Mouse (Mus musculus): ENCODE measurements around the gene Nrg4. TPM values are rescaled to one million over a fixed set of nuclear protein-coding genes. Genes with fewer than 3 reads are reported as not detected.

Nrg4 gene
- polyA plus RNA-seq, 1 experiment from 2014 or later, result 2.0 TPM

- Histone ChIP-seq H3K27me3 (replicated peaks) (no peaks in the 10 kb centered on the region), H3K4me3 (peak within 1 kb of the TSS; percentile 80), H3K4me2 (peak within 1 kb of the TSS; percentile 88), H3K27ac (ENCODE audit: poor library complexity, severe bottlenecking) (peak within 1 kb of the TSS; percentile 88), H3K4me1 (replicated peaks) (peaks cover 30% of the 10 kb centered on the region), H3K9me3 (replicated peaks) (no peaks in the 10 kb centered on the region), H3K9ac (peak within 1 kb of the TSS; percentile 92), H3K36me3 (peaks cover 18% of the 10 kb centered on the region)
- ATAC-seq (ENCODE audit: insufficient number of reproducible peaks, low FRiP score), result peak; percentile 95
- under 1% methylated on average over 65 of the region's 65 CpGs for WGBS
Measured at GRCm38 (mm10) chr9:55208790-55209481, 117.7 kb downstream of the Nrg4 start, which contains the start of gene Fbxo22. Fbxo22 (plus strand) TSS chr9:55208925.

- peak overlapping the region; percentile 92 for H3K9ac ChIP-seq
- no peaks in the 10 kb centered on the region for H3K9me3 ChIP-seq (replicated peaks)
- peak overlapping the region; percentile 88 for H3K27ac ChIP-seq (ENCODE audit: poor library complexity, severe bottlenecking)
- peaks cover 27% of the 10 kb centered on the region for H3K4me1 ChIP-seq (replicated peaks)
- peak overlapping the region; percentile 88 for H3K4me2 ChIP-seq
- ATAC-seq (ENCODE audit: insufficient number of reproducible peaks, low FRiP score), result no peak
- WGBS, result 0% methylated on average over 2 of the region's 2 CpGs
- no peaks in the 10 kb centered on the region for H3K27me3 ChIP-seq (replicated peaks)
- peaks cover 13% of the 10 kb centered on the region for H3K36me3 ChIP-seq
- H3K4me3 ChIP-seq, result peak overlapping the region; percentile 80
Measured at GRCm38 (mm10) chr9:55208458-55208789, 118.2 kb downstream of the Nrg4 start.

GRCm38 (mm10) chr9:55199348-55199747, 127.3 kb downstream of the Nrg4 start:
- H3K9ac ChIP-seq, result no peak overlapping the region
- 37% methylated on average over 2 of the region's 2 CpGs for WGBS
- 0 out of 2 replicates have a peak, but pooled peaks have one; percentile 29 for ATAC-seq (ENCODE audit: insufficient number of reproducible peaks, low FRiP score)

GRCm38 (mm10) chr9:55198260-55198659, 128.4 kb downstream of the Nrg4 start:
- no peaks in the 10 kb centered on the region for H3K9me3 ChIP-seq (replicated peaks)
- H3K9ac ChIP-seq, result no peak overlapping the region
- no peaks in the 10 kb centered on the region for H3K27me3 ChIP-seq (replicated peaks)
- no peak overlapping the region for H3K4me3 ChIP-seq
- no peak for ATAC-seq (ENCODE audit: insufficient number of reproducible peaks, low FRiP score)
- H3K27ac ChIP-seq (ENCODE audit: poor library complexity, severe bottlenecking), result no peak overlapping the region
- H3K36me3 ChIP-seq, result peaks cover 25% of the 10 kb centered on the region
- H3K4me2 ChIP-seq, result no peak overlapping the region
- H3K4me1 ChIP-seq (replicated peaks), result 0 out of 2 replicates have a peak, but pooled peaks cover 5% of the 10 kb centered on the region
- 89% methylated on average over 1 of the region's 1 CpGs for WGBS

More at GRCm38 (mm10) chr9:55199348-55199747, 127.3 kb downstream of the Nrg4 start:
- H3K4me2 ChIP-seq, result no peak overlapping the region
- H3K9me3 ChIP-seq (replicated peaks), result no peaks in the 10 kb centered on the region
- no peak overlapping the region for H3K4me3 ChIP-seq
- peaks cover 26% of the 10 kb centered on the region for H3K36me3 ChIP-seq
- peak overlapping the region; percentile 35; the same call in 1 of the 2 replicates for H3K27ac ChIP-seq (ENCODE audit: poor library complexity, severe bottlenecking)
- H3K27me3 ChIP-seq (replicated peaks), result no peaks in the 10 kb centered on the region
- 0 out of 2 replicates have a peak, but pooled peaks cover 5% of the 10 kb centered on the region for H3K4me1 ChIP-seq (replicated peaks)

DNA sequence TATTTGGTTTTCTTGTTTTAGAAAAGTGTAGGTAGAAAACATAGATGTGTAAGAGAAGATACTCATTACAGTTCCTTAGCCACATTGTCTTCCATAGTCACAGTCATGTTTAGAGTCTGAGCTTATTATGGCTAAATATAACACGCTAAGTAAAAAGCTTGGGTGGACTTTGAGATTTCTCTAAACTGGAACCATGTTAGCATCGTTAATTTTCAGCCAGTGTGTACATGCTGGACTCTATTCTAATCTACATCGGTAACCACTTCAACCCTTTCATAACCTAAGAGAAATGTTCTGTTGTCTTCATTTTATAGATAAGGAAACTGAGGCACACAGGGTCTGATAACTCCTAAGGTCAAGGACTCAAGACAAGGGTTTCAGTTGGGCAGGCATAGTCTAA, 130.8 kb downstream of the Nrg4 start:
- H3K4me1 ChIP-seq (replicated peaks), result 0 out of 2 replicates have a peak, but pooled peaks cover 5% of the 10 kb centered on the region
- no peaks in the 10 kb centered on the region for H3K9me3 ChIP-seq (replicated peaks)
- no peak overlapping the region for H3K27ac ChIP-seq (ENCODE audit: poor library complexity, severe bottlenecking)
- ATAC-seq (ENCODE audit: insufficient number of reproducible peaks, low FRiP score), result no peak
- no peaks in the 10 kb centered on the region for H3K27me3 ChIP-seq (replicated peaks)
- H3K4me2 ChIP-seq, result no peak overlapping the region
- H3K36me3 ChIP-seq, result peaks cover 30% of the 10 kb centered on the region
- H3K4me3 ChIP-seq, result no peak overlapping the region
- no peak overlapping the region for H3K9ac ChIP-seq
- 88% methylated on average over 3 of the region's 3 CpGs for WGBS

- Histone ChIP-seq H3K4me1 (replicated peaks) (peaks cover 10% of the 10 kb centered on the region; the same call in 1 of the 2 replicates), H3K27ac (ENCODE audit: poor library complexity, severe bottlenecking) (no peak overlapping the region), H3K9ac (no peak overlapping the region), H3K27me3 (replicated peaks) (no peaks in the 10 kb centered on the region), H3K36me3 (peaks cover 7% of the 10 kb centered on the region; the same call in 1 of the 2 replicates), H3K9me3 (replicated peaks) (no peaks in the 10 kb centered on the region), H3K4me3 (no peak overlapping the region), H3K4me2 (no peak overlapping the region)
- WGBS, result 73% methylated on average over 2 of the region's 2 CpGs
- ATAC-seq (ENCODE audit: insufficient number of reproducible peaks, low FRiP score), result no peak
Measured at GRCm38 (mm10) chr9:55174235-55174634, 152.4 kb downstream of the Nrg4 start.

- Histone ChIP-seq H3K9ac (no peak overlapping the region), H3K27me3 (replicated peaks) (no peaks in the 10 kb centered on the region), H3K9me3 (replicated peaks) (no peaks in the 10 kb centered on the region), H3K36me3 (peaks cover 14% of the 10 kb centered on the region), H3K27ac (ENCODE audit: poor library complexity, severe bottlenecking) (no peak overlapping the region), H3K4me2 (no peak overlapping the region), H3K4me3 (no peak overlapping the region), H3K4me1 (replicated peaks) (peaks cover 10% of the 10 kb centered on the region; the same call in 1 of the 2 replicates)
- 98% methylated on average over 1 of the region's 1 CpGs for WGBS
- ATAC-seq (ENCODE audit: insufficient number of reproducible peaks, low FRiP score), result no peak
Measured at GRCm38 (mm10) chr9:55172195-55172685, 154.4 kb downstream of the Nrg4 start.

DNA sequence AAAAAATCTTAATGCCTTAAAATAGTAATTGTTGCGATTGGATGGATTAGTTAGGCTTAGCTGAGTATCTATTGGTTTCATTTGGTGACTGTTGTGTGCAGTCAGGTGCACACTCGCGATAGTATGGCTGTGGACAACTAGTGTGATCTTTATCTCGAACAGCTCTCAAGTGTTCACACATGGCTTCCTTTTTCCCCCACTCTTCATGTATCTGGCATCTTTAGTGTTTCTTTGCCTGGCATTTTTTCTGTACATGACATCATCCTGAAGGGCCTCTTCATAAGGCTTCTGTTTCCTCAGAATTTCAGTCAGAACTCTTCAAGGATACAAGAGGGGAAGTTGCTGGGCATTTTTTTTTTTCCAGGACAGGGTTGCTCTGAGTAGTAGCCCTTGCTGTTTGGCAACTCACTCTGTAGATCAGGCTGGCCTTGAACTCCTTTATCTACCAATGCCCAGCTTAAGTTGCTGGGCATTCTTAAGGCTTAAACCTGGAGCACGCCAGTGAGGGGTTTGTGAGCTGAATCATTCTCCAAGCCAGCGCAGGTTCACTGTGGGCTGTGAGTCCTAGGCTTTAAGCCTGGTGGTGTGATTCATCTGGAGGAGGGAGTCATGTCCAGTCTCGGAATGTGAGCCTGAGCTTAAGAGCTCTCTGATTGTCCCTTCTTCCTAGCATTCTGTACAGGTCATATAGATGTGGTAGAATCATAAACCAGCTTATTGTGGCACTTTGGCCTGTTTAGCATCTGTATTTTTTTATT, 155.8 kb downstream of the Nrg4 start:
- WGBS, result 71% methylated on average over 7 of the region's 7 CpGs
- H3K27ac ChIP-seq (ENCODE audit: poor library complexity, severe bottlenecking), result no peak overlapping the region
- no peaks in the 10 kb centered on the region for H3K27me3 ChIP-seq (replicated peaks)
- H3K36me3 ChIP-seq, result peaks cover 16% of the 10 kb centered on the region
- ATAC-seq (ENCODE audit: insufficient number of reproducible peaks, low FRiP score), result no peak
- no peak overlapping the region for H3K4me3 ChIP-seq
- no peaks in the 10 kb centered on the region for H3K9me3 ChIP-seq (replicated peaks)
- H3K4me1 ChIP-seq (replicated peaks), result peaks cover 10% of the 10 kb centered on the region; the same call in 1 of the 2 replicates
- no peak overlapping the region for H3K9ac ChIP-seq
- no peak overlapping the region for H3K4me2 ChIP-seq

Other genes starting within 250 kb of the Nrg4 start
- gene Ube2q2, start 178.0 kb downstream of the Nrg4 start, polyA plus RNA-seq (2016; fragmentation: Nextera tagmentation; extraction: Ambion mirVana), result 37.3 and 37.8 TPM in 2 replicates
- 67.2 and 70.9 TPM in 2 replicates for gene Fbxo22, start 117.9 kb downstream of the Nrg4 start, polyA plus RNA-seq (2016; fragmentation: Nextera tagmentation; extraction: Ambion mirVana)
- gene Tmem266, start 69 bp upstream of the Nrg4 start, polyA plus RNA-seq (2016; fragmentation: Nextera tagmentation; extraction: Ambion mirVana), result 0.13 and 0.24 TPM in 2 replicates
- 318 and 327 TPM in 2 replicates for gene Etfa, start 185.4 kb upstream of the Nrg4 start, polyA plus RNA-seq (2016; fragmentation: Nextera tagmentation; extraction: Ambion mirVana)
- gene Isl2, start 211.8 kb upstream of the Nrg4 start, polyA plus RNA-seq (2016; fragmentation: Nextera tagmentation; extraction: Ambion mirVana), result 0.59 and 1.0 TPM in 2 replicates

Data from heart, embryonic 12.5 days (tissue).